Mouse (Mus musculus): ENCODE data around the gene Satb2. TPM values are rescaled to one million over a fixed set of nuclear protein-coding genes. Genes with fewer than 3 reads are reported as not detected.

Gene Satb2
- total RNA-seq, 1 experiment from 2014 or later, result 0.38 TPM

DNA sequence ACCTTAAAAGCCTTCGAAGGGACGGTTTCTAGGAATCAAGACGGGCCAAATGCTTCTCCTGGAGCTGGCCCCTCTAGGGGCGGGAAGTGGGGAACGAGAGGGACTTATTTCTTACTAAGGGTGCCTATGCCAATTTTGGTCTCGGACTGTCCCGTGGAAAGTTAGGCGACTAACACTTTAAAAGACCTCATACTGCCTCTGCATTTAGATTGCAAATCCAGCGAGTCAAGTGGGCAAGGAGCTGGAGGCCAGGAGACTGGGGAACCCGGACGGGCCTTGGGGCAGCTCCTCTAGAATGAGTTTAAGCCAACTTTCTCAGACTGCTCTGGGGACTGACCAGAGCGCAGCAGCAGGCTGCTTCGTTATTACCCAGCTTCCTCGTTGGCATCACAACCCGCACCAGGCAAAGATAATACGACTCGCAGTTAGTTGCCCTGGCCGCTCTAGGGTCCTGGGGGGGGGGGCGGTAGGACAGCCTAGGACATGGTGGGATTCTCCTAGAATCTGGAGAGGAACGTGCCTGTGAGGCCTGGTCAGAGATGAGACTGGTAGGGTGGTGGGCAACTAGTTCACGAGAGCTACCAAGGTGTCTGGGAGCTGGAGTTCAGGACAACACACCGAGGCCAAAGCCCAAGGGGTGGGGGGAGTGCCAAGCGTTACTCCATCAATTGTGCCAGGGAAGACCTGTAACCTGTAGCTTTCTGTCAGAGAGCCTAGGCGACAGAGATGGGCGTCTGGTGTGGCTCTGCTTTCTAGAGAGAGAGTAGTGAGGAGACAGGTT is 2.2 kb downstream of the Satb2 start:
- no peak for ATAC-seq (replicated peaks; ENCODE audit: insufficient number of reproducible peaks, low FRiP score, low TSS enrichment, poor library complexity, severe bottlenecking)

DNA sequence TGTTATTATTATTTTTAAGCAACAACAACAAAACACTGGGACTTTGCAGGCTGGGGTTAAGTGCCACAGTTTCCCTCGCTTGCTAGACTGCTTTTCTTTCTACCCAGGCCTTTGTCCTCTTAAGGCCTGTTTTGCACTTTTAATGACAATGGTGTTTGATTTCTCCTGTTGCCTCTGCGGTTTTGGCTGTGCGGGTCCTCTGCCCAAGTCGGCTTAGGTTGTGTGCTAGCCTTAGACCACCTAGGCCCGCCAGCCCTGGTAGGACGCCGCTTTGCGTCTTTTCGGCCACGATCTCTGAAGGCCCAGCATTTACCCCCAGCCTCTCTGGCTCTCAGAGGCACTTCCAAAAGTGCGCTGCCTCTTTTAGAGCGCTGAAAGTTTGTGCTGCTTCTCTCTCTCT is 2.9 kb downstream of the Satb2 start:
- no peak for ATAC-seq (replicated peaks; ENCODE audit: insufficient number of reproducible peaks, low FRiP score, low TSS enrichment, poor library complexity, severe bottlenecking)

DNA sequence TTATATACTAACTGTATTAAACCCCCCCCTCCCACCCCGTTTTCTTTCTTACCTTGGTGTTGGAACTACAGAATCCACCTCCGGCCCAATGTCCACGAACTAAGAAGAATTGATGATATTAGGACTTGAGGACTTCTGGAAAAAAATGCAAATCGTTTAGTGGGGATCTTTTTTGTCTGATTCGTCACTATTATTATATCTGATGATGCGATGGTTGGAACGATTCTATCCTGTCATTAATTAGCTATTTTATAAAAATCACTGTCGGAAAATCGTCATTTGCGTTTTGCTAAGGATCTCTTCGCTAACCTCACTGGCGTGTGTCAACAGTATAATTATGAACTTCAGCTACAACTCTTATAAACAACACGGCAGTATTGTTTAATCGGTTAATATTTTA is 4.3 kb downstream of the Satb2 start:
- ATAC-seq (replicated peaks; ENCODE audit: insufficient number of reproducible peaks, low FRiP score, low TSS enrichment, poor library complexity, severe bottlenecking), result no peak

DNA sequence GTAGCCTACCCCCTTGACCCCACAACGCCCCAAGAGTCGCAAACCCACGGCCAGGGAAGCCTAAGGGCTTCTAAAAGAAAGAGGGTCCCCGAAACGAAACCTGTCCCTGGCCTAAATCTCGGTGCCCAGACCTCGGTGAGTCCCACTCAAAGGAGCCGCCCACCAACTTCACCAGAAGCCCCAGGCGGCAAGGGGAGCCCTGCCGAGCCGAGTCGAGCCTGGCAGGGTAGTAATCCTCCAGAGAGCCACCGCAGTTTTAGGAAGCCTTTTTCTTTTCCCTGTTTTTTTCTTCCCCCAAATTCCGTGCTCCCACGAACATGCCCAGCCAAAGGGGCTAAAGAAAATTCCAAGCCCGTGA is 4.9 kb downstream of the Satb2 start:
- ATAC-seq (replicated peaks; ENCODE audit: insufficient number of reproducible peaks, low FRiP score, low TSS enrichment, poor library complexity, severe bottlenecking), result no peak

DNA sequence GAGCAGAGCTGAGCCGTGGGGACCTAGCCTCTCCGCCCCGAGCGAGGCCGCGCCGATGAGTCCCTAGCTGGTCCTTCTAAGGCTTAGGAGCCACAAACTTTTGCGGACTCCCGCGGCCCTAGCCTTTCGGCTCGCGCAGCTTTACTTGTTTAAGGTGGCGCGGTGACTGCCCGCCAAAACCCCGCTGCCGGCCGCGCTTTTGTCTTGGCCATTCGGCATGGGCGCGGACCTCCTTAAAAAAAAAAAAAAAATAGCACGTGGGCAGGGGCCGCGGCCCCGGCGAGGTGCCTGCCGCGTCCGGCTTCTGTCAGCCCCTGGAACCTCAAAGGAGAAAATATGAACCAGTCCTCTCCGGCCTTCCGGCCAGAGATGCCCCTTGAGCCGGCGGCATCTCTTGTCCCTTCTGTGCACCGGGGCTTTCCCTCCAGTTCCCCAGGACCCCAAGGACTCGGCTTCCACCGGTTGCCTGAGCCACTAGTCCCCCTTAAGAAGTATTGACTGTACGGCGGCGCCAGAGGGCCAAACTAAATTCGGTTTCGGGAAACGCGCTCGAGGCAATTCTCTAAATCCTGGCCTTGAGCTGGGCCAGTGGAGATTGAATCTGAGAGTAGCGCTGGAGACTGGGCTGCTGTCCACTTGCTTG is 5.4 kb downstream of the Satb2 start:
- peak; percentile 51 for ATAC-seq (replicated peaks; ENCODE audit: insufficient number of reproducible peaks, low FRiP score, low TSS enrichment, poor library complexity, severe bottlenecking)

DNA sequence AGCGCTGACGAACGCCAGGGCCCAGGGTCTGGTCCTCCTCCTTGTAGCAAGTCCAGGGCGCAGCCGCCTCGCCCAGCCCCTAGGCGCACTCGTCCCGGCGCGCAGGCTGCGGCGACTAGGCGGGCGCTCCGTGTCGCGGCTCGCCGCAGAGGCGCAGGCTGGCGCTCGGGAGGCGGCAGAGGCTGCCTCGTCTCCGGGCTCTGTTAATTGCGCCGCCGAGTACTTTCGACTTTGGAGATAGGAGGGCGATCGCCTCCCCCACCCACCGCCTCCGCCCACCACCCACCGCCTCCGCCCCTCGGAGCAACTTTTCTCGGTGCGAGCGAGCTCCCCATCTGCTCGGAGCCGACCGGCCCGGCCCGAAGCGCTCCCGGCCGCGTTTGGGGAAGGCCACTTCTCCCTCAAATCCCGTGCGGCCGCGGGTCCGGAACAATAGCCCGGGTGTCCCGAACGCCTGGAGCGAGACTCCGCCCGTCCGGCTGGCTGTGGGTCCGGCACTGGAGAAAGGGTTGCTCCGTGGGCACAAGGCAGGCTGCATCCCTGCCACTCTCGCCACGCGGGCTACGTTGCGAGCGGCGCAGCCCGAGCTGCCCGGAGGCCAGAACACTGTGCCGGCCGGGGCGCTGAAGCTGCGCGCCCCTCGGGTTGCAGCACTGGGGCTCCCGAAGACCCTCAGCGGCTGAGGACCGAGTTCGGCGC is 6.0 kb downstream of the Satb2 start:
- no peak for ATAC-seq (replicated peaks; ENCODE audit: insufficient number of reproducible peaks, low FRiP score, low TSS enrichment, poor library complexity, severe bottlenecking)

DNA sequence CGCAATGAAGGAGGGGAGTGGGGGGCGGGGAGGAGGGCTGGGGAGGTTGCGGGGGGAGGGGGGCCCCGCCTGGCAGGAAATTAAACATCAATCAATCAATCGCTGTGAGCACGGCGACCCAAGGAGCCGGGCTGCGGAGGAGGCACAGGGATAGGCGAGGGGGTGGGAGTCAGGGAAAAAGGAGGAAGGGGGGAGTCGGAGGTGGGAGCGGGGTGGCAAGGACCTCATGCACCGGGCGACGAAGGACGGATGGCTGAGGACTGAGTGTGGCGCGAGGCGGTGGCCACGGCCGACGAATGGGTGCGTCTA is 6.6 kb downstream of the Satb2 start:
- ATAC-seq (replicated peaks; ENCODE audit: insufficient number of reproducible peaks, low FRiP score, low TSS enrichment, poor library complexity, severe bottlenecking), result no peak

DNA sequence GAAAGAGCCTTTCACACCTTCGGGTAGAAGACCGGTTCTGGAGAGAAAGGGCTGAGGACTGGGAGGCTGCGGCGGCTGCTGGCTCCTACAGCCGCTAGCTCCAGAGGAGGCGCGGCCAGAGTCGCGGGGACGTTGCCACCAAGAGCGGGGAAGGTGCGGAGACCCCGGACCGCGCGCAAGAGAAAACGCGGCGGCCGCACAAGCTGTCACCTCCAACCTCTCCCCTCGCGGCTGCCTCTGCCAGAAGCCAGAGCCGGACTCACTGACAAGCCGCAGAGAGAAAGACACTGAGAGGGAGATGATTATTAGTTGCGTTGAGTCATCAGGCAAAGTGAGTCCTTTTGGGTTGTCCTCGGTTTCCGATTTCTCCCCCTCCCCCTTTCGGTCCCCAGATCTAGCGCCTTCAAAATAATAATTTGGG is 7.0 kb downstream of the Satb2 start:
- ATAC-seq (replicated peaks; ENCODE audit: insufficient number of reproducible peaks, low FRiP score, low TSS enrichment, poor library complexity, severe bottlenecking), result no peak

DNA sequence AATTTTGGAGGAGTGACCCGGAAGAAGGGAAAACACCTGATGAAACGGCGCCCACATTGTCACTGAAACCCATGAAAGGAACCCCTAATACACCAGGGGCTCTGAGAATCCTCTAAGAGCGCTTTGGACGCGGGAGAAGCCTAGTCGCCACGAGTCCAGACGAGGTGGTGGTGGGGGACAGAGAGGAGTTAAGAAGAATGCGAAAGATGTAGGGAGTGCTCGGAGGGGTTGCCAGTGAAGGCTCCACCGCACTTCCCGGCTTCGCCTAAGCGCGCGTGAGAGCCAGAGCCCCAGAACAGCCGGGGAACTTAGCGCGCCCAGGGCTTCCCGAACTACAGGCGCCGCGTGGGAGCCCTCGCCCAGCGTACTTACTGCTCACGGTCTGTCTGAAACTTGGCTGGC is 7.7 kb downstream of the Satb2 start:
- no peak for ATAC-seq (replicated peaks; ENCODE audit: insufficient number of reproducible peaks, low FRiP score, low TSS enrichment, poor library complexity, severe bottlenecking)

DNA sequence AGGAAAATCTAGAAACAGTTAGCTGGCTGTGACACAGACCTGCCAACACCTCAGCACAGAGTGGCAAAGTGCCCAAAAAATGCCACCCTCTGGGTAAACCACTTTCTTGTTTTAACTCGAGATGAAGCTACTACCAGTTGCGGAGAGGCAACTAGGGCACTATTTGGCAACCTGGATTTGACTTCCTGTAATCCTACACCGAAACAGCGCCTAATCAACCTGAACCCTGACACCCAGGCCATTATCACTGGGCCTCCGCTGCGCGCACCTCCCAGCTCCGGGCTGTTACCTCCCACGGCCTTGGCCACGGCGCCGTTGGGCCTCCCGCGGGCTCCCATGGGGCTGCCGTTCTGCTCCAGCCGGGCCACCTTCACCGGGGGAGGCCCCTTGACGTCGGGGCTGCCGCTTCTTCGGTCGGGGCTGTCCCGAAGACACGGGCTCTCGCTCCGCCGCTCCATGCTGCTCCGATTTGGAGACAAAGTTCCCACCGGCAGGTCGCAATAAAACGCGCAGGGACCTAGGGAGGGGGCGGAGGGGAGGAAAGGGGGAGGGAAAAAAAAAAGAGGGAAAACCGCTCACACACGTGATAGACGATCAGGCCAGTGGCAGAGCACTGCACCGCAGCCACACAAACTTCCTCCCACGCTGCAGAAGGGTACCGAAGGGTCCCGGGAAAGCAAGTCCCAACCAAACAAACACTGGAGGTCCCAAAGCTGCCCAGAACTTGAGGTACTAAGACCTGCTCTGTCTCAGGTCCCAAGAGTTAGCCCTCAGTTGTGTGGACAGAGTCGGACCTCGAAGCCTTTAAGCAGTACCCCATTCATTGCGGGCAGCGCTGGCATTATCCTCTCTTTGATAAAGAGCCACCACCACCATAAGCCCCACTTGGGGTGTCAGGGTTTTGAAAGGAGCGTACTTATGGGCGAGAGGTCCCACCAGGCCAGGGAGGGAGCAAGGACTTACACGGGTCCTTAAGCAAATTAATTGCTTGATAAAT is 8.8 kb downstream of the Satb2 start:
- no peak for ATAC-seq (replicated peaks; ENCODE audit: insufficient number of reproducible peaks, low FRiP score, low TSS enrichment, poor library complexity, severe bottlenecking)

DNA sequence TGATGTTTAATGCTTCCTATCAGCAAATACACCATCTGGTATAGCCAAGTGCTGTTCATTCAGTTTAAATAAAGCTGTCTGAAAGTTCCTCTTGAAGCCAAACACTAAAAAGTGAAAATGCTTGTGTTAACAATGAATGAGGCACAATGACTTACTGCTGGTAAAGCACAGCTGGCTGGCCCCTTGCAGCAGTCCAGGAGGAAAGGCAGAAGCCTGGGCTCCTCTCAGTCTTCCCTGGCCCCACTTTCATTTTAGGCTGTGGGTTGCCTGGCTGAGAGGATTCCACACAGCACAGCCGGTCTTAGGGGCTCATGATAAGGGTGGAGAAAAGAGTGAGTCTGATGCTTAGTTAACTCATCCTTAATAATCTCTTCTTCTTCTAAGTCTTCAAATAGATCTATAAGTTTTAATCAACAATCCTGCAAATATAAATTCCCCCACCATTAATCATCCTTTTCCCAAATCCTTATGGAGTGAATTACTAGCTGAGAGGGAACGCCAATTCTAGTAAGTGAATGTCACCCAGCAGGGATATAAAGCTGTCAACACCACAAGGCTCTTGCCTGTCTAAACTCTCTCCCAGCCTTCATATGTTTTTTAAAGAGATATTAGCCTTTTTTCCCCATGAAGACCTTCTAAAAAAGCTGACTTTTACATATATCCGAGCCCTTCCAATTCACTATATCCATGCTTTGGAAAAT is 12.4 kb downstream of the Satb2 start:
- no peak for ATAC-seq (replicated peaks; ENCODE audit: insufficient number of reproducible peaks, low FRiP score, low TSS enrichment, poor library complexity, severe bottlenecking)

DNA sequence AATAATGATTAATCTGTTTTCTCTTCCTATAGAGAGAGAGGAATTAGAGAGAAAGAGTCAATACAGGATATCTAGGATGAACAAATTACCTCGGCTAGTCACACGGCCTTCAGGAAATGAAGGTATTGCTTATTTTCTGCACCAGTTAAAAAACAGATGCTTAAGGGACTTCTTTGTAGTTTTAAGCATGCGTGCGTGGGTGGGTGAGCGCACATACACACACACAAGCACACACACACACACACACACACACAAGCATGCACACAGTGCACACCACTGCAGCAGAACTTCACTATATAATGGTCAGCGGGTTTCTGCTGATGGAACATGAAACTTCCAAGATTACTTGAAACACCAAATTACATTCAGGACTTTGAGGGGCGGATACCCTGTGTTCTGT is 14.0 kb downstream of the Satb2 start:
- no peak for ATAC-seq (replicated peaks; ENCODE audit: insufficient number of reproducible peaks, low FRiP score, low TSS enrichment, poor library complexity, severe bottlenecking)

DNA sequence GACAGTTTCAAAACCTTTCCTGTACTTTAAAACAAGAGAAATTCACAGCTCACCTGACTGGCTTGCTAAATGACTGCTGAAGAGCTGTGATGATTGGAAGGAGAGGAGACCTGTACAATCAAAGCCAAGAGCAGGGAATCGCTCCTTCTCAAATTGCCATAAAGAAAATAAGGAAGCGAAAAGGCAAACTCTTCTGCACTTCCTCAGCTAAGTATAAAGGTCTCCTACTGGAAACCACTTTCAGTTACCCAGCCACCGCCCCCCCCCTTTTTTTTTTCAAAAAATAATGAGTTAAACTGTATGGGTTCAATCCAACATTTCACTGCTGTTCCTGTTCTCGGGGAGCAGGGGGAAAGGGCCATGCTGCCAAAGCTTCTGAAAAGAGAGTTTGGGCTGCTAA is 15.2 kb downstream of the Satb2 start:
- no peak for ATAC-seq (replicated peaks; ENCODE audit: insufficient number of reproducible peaks, low FRiP score, low TSS enrichment, poor library complexity, severe bottlenecking)

DNA sequence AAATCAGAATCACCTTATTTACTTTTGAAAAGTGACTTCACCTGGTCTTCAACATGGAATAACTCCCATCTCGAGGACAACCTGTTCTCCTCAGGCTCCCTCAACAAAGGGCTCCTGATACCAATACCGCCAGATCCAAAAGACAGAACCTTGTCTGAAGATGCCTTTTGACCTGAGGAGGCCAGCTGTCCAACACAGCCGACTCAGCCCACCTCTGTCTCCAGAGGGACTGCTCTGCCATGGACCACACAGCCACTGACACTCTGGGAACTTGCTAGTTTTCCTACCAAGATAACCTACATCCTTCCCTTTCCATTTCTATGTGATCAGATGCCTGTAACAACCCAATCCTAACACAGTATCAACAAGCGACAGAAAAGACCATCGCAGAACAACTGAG is 19.5 kb downstream of the Satb2 start:
- no peak for ATAC-seq (replicated peaks; ENCODE audit: insufficient number of reproducible peaks, low FRiP score, low TSS enrichment, poor library complexity, severe bottlenecking)

DNA sequence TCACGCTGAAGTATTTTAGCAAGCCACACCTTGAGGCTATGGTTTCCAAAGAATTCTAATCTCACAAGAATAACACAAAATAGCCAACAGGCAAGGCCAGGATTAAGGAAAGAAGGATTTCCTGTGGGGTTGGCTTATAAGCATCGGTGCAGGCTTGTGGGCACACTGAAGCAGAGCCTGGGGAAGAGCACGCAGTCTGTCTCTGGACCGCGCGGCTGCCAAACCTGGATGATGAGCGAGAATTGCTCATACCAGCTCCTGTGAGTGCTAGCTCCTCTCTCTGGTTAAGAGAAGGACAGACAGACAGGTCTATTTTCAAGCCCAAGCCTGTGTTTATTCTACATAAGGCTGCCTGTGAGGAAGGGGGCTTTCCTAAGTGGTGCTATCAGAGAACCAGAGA is 20.5 kb downstream of the Satb2 start:
- no peak for ATAC-seq (replicated peaks; ENCODE audit: insufficient number of reproducible peaks, low FRiP score, low TSS enrichment, poor library complexity, severe bottlenecking)

DNA sequence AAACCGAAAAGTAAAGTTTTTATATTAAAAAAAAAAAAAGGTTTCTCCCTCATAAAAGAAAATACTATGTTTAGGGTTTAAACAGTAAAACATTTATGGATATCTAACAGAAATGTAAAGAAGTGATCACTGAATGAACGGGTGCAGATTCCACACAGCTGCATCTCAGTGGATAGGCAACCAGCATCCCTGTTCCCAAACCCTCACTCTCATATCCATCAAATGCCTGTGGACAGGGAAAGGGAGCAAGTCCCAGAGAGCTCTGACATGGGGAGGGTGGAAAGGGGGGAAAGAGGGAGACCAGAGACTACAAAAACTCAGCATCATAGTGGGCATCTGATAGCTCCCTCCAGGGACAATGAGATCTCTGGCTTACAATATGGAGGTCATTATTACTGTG is 21.6 kb downstream of the Satb2 start:
- no peak for ATAC-seq (replicated peaks; ENCODE audit: insufficient number of reproducible peaks, low FRiP score, low TSS enrichment, poor library complexity, severe bottlenecking)

DNA sequence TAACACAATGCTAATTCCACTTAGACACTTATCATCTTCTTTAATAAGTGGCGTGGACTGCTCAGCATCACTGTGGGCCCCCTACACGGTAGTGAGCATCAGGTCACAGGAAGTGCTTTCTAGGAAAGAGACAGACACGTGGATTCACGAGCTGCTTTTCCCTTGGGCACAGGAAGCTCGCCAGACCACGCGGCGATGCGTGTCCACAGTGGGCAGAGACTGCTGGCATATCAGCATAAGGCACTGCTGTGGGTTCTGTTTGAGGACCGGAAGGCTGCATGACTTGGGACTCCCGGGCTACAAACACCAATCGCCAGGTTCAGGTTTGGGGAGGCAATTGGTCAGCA is 22.7 kb downstream of the Satb2 start:
- ATAC-seq (replicated peaks; ENCODE audit: insufficient number of reproducible peaks, low FRiP score, low TSS enrichment, poor library complexity, severe bottlenecking), result no peak

DNA sequence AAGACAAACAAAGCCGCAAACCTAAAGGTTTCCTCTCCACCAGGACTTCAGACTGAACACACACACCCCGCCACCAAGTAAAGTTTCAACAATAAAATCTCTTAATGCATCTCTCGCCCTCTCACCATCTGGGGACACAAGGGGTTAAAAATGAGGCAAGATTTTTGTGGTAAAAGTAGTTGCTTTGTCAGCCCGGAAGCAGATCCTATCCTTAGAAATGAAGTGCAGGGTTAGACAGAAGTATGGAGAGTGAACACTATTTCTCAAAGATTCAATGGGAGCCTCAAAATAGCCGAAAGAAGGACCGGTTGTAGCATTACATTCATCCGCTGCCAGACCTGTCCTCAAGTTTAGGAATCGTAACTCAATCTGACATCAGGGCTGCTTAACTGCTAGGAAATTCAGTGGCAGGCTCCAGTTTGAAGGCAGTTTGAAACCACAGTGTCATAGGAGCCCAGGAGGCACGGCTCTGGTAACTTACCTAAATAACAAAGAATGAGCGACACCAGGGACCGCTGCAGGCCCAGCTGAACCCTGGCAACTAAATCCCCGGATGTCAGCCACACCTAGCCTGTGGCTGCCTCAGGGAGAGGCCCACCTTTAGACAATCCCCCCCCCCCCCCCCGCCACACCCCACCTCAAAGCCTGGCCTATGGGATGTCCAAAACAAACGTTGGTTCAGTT is 23.3 kb downstream of the Satb2 start:
- no peak for ATAC-seq (replicated peaks; ENCODE audit: insufficient number of reproducible peaks, low FRiP score, low TSS enrichment, poor library complexity, severe bottlenecking)
